Mouse (Mus musculus) thymus, postnatal 14 days (tissue): ENCODE measurements around the gene Zfp654.
A peak's percentile ranks its signal among the peaks of the same experiment; 100 is the strongest.

Experiments used
- DNase-seq: peaks from one replicate; pipeline ENCODE4 v3.0.0; 2021

The Zfp654 gene

DNA sequence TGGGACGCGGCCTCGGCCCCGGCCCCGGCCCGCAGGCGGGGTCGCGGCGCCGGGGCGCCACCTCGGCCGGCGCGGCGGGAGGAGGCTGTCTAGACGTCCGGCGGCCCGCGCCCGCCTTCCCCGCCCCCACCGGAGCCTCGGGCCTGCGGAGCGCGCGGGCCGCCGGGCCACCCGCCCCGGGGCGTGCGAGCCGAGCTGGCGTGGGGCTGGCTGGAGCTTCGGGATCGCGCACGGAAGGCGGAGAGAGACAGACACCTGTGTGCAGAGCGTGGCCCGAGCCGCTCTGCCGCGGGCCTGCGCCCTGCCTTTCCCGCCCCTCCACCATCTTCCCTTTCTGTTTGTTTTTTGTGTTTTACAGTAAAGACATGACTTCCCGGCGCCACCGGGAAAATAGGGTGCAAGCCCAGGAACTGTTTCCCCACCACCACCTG, 1.0 kb upstream of the Zfp654 start:
- peak; percentile 67 for DNase-seq

DNA sequence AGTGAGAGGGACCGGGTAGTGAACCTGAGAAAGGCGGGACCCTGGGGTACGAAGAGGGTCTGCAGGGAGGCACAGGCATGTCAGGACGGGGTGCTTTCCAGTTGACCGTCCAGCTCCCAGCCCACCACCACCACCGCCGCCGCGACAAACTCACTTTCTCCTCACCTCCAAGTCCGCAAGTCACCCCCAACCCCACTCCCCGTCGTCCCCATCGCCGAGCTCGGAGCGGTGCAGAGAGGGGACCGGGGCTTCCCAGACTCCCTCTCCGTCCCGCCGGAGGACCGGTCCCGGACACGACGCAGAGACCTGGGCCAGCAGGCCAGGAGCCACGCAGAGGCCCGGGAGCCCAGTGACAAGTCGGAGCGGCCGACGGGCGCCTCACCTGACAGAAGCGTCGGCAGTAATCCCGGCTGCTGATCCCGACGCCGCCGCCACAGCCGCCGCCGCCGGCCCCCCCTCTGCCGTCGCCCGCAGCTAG, 328 bp downstream of the Zfp654 start:
- no peak for DNase-seq

DNA sequence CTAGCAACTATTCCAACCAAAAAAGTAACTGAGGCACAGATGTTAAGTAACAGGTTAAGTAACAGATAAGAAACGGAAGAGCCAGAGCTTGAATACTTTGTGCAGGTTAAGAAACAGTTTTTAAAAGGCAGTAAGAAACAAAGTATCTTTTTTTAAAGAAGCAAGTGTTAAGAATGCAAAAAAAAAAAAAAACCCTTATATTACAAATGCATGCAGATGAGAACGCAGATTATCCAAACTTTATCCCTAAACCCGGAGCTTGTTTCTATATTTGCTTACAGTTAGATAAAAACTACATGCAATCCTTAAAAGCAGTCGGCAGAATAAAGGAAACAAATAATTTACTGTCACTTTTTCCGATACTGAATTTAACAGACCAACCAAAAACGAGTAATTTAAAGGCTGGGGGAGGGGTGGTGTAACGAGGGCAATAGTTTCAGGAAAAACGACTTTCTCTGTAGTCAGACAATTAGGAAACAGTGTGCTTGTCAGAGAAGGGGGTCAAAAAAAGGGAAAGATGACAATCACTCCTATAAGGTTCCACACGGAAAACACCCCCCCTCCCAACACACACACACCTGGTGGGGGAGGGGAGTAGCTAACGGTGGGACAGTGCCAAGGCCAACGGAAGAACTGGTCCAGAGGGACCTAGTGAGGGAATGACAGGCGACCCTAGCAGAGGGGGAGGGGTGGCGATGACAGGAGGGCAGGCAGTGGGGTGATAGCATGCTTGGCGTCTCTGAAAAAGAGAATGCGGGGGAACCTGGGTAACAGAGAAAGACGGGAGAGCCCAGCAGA, 966 bp downstream of the Zfp654 start:
- peak; percentile 68 for DNase-seq

DNA sequence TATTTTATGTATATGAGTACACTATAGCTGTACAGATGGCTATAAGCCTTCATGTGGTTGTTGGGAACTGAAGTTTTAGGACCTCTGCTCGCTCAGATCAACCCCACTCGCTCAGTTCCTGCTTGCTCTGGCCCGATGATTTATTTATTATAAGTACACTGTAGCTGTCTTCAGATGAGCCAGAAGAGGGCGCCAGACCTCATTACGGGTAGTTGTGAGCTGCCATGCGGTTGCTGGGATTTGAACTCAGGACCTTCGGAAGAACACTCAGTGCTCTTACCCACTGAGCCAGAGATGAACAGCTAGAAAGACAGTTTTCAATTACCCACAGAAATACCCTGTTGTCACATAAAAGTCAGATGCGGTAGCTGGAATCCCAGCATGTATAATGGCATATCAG, 5.5 kb downstream of the Zfp654 start:
- DNase-seq: peak; percentile 44

DNA sequence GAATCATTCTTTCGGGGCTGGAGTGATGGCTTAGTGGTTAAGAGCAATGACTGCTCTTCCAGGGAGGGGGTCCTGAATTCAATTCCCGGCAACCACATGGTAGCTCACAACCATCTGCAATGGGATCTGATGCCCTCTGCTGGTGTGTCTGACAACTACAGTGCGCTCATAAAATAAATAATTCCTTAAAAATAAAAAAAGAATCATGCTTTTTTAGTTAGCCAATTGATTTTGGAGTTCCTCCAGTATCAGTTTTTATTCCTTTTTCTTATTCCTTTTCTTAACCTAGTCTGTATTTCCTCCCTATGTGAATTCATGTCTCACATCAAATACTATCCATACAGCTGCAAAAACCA, 9.1 kb downstream of the Zfp654 start:
- no peak for DNase-seq

DNA sequence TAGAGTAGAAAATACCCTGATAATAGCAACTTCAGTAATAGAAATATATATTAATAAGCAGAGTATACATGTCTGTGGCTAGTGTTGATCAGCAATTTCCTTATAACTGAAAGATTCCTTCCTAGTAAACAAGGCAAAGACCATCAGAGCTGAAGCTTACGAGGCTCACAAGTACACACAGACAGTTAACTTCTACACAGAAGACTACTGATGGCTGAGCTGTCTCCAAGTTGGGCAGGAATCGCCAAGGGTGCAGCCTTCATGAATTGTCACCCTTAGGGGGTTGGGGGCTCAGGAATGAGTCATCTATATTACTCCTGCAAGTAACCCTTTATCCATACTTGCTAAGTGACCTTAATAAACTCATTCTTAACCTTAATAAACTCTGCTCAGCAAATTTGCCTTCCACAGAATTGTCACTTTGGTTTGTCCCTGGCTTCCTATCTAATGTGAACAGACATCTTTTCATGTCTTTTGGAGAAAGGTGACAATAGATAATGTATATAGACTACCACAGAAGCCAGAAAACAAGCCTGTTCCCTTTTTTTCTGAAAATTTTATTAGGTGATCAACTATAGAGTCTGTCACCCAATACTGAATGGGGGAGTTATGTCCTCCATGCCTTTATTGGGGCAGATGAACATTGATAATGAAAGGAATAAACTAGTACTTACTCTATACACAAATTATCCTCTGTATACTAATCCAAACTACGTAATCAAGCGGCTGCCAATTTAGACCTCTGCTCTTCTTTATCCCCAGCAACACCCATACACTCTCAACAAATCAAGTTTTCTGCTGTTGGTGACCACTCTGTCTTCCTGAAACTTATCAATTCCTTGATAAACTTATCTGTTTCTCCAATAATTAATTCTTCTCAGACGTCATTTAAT, 9.7 kb downstream of the Zfp654 start:
- no peak for DNase-seq

DNA sequence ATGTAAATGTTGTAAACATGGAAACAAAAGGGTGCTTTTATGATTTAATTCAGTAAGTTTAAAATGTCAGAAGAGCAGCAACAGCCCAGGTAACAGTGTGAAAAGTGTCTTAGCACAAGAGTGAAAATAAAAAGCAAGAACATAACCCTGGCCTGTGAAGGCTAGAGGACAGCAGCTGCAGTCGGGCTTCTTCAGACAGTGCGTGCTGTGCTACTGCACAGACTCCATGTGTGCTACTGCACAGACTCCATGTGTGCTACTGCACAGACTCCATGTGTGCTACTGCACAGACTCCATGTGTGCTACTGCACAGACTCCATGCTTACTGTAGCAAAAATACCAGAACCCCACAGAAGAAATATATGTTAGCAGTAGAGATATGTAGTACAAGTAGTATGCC, 14.7 kb downstream of the Zfp654 start:
- peak; percentile 9 for DNase-seq

DNA sequence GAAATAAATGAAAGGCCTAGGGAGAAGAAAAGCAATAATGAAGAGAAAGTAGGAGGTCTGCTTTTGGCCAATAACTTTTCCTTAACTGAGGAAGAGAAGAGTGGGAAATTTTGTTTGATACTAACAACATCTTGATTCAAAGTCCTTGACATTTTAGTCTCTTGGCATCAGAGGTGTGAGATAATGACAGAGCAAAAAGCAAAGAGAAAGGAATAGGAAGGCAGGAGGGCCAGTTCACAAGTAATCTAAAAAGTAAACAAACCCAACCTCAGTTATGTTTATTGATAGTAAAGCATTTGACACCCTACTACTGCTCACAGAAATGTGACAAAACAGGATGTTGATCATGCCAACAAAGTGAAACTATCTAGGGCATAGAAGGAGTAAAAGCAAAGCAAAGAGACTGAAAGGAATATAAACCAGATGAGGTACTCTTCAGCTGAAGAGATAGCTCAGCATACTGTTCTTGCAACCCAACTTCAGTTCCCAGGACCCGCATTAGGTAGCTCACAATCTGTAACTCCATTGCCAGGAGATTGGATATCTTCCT, 15.4 kb downstream of the Zfp654 start:
- no peak for DNase-seq

DNA sequence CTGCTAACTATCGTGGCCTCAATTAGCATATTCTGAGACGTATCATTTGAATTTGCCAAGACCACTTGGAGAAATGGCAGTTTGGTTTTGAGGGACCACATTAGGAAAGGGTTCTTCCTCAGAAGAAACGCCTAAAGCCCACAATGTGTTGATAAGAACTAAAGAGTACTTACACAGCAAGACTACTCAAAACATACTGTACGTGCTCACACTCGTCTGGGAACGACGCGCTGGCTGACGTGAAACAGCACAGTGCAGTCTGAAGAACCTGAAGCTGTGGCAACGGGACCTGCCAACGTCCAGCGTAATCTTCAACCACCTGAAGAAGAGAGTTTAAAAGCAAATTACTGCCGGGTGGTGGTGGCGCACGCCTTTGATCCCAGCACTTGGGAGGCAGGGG, 21.2 kb downstream of the Zfp654 start:
- DNase-seq: no peak

DNA sequence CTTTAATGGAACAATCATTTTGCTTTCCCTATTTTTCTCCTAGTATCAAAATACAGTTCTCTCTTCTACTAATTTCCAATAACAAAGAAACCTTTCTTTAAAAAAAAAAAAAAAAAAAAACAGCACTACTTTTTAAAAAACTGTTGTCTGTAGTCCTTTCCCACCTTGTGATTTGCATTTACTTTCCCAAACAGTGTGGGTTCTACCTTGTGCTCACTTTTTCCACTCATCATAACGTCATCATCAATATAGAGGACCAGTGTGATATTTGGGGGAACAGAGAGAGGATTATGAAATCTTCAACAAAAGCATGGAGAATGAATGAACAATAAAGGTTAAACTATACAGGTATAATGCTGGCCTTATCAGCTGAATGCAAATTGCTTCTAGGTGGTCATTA, 27.0 kb downstream of the Zfp654 start:
- no peak for DNase-seq

DNA sequence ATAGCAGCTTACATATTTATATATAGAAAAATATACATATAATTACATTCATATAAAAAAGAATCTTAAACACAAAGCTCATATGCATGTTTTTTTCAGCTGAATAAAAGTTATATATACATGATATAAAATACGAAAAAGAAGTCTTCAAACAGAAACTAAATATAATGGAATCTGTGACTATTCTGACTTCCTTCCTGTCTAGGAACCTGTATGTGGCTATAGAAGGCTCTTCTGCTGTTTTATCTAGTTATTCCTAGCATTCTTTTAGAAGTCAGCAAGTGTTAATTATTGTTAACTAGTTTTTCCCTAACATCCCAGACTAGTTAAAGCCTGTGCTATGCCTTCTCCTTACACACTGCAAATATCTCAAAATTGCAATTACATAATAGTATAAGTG, 27.6 kb downstream of the Zfp654 start:
- no peak for DNase-seq

DNA sequence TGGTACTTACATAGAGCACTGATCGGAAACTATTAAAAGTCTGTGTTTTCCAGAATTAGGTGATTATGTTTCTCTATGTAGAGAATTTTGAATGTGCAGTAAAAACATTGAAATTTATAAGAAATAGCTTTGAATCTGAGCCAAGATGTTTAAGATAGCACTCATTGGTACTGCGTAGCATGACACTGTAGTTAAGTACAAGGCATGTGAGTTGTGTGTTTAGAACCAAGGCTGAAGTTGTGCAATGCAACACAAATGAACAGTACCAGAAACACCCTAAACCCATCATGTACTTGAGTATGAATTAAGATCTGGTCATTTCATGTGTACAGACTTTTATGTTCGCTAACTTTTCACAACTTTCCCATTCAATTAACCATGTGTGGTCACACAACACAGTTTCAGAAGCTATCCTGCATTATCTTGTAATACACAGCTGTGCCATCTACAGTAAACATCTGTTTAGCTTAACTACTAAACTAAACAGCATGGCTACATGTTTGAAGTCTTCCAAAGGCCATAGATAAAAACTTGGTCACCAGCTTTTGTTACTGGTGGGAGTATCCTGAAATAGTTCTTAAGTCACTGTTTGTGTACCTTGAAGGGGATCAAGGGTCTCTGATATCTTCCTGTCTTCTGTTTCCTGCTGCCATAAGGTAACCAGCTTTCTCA, 34.2 kb downstream of the Zfp654 start:
- DNase-seq: no peak

DNA sequence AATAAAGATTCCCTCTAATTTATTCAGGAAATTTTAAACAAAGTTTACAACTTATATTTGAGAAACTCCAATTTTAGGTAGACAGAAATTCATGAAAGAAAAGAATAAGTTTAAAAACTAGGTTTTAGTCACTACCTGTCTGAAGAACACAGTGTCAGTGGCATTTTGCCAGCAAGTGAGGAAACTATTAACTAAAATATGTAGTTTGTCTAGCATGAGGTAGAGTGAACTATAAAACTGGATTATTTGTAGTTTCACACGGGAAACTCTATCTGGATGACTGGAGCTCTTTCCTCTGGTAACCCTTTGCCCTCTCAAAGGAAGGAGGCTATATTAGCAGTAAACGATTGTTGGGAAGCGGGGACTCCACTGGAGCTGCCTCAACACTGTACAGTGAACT, 48.4 kb downstream of the Zfp654 start:
- DNase-seq: no peak

DNA sequence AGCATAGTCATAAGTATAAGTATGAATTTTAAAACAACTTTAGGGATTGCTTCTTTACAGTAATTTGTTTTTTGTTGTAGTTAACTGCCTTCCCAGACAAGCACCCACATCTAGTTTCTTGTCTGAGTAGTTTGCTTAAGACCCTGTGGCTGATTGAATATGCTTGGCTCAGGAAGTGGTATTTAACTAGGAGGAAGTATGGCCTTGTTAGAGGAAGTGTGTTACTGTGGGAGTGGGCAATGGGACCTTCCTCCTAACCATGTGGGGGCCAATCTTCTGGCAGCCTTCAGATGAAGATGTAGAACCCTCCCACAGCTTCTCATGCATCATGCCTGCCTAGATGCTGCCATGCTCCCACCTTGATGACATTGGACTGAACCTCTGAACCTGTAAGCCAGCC, 49.8 kb downstream of the Zfp654 start:
- DNase-seq: no peak

DNA sequence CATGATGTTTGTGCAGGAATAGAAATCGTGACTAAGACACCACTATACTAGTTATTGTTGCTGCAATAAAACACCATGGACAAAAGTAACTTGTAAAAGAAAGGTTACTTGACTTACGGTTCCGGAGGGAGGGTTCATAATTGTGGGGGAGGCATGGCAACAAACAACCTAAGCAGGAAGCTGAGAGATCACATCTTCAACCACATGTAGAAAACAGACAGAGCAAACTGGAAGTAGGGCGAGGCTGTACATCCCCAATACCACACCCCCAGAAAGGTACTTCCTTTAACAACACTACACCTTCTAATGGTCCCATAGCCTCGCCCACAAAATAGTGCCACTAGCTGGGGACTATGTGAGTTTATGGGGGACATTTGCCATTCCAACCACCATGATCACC, 51.1 kb downstream of the Zfp654 start:
- no peak for DNase-seq

DNA sequence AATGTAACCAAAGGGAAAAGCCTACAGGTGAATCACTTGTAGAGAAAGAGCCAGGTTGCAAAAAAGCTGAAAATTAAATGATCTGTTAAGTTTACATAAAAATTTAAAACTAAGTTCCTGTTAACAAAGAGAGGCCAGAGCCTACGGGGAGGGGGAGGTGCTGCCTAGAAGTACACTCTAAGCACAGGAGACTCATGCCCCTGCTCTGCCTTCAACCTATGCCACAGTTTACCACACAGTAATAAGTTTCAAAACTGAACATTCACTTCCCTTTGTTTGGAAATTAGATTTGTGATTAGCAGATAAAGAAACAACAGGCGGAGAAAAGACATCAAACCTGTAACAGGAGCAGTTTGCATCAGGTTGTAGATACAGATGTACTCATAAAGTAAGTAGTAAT, 56.6 kb downstream of the Zfp654 start:
- DNase-seq: no peak

DNA sequence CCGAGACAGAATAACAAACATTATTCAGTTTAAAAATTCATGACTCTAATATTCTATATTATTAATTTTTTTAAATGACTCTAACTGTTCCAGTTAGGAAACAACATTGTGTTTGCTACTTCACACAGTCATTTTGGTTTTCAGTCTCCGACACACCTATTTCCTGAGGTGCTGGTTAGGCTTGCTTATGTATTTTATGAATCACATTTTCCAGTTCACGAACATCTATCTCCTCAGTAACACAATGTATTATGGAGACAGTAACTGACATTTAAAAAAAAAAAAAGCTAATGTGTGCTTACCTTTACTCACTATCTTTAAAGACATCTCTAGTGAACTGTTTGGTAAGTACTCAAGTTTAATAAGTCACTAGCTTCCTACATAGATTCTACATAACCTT, 61.7 kb downstream of the Zfp654 start:
- DNase-seq: no peak

DNA sequence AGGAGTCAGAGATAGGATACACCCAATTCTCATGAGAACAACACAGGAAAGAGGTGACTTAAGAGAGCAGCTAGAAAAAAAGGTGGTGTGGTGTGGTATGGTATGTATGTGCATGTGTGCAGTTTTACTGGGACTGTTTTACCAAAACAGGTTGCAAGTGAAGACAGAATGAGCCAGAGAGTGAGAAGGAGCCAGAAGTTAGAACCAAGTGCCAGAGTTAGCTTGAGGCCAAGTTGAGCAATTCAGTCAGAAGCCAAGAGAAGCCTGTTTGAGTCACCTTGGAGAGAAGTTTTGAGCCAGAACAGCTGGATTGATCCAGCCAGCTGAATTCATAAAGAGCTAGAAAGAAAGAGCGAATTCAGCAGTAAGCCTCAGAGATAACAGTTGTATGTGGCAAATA, 75.9 kb downstream of the Zfp654 start:
- DNase-seq: no peak

DNA sequence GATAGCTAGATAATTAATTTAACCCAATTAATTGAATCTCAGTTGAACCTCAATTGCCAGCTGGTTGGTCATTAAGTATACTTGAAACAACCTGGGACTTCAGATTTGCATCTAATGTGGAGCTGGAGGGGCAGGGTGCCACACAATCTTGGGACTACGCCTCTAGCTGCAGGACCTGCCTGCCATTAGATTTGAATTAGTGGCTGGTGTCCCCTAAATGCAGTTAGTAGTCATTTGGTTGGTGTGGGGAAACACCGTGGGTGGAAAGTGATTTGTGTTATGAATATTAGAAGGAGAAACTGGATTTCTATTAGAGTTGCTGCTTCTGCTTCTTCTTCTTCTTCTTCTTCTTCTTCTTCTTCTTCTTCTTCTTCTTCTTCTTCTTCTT, 80.0 kb downstream of the Zfp654 start:
- DNase-seq: no peak

DNA sequence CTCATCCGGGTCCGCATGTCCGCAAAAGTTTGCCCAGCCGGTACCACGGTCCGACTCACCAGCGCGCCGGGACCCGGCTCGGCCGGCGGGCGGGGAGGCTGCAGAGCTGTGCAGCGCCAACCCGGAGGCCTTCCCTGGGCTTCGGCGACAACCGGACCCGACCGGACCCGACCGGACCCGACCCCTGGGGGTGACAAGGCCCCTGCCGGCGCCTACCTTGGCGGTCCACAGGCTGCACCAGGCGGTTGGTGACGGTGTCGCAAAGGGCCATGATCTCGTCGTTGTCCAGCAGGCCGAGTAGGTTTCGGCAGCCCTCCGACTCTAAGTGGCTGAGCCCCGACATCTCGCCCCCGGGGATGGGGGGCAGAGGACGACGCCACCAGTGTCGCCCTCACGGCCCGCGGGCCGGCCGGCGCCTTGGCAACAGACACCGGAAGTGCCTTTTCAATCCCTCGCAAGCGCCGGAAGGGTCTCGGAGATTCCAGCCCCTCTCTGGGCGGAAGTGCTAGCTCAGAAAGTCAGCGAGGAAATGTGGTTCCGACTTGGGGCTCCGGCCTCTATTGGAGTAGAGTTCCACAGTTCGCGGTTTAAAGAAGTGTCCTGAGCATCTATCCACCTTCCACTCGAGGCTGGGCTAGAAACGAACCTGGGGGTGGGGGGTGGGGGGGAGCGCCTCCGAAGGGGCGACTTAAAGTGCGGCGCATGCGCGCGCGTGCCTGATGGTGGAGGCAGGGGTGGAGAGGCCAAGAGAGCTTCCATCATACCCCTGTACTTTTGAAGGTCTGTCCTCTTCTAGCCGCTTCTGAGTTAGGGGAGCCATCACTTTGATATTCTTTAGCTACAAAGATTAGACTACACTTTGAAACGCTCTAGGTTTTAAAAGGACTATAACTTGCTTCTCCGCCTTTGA, 80.7 kb downstream of the Zfp654 start, which contains the start of gene 4930453N24Rik:
Gene 4930453N24Rik, minus strand, starts transcription at position 641 of the 910 bp plus-strand sequence.
- peak; percentile 81 for DNase-seq

DNA sequence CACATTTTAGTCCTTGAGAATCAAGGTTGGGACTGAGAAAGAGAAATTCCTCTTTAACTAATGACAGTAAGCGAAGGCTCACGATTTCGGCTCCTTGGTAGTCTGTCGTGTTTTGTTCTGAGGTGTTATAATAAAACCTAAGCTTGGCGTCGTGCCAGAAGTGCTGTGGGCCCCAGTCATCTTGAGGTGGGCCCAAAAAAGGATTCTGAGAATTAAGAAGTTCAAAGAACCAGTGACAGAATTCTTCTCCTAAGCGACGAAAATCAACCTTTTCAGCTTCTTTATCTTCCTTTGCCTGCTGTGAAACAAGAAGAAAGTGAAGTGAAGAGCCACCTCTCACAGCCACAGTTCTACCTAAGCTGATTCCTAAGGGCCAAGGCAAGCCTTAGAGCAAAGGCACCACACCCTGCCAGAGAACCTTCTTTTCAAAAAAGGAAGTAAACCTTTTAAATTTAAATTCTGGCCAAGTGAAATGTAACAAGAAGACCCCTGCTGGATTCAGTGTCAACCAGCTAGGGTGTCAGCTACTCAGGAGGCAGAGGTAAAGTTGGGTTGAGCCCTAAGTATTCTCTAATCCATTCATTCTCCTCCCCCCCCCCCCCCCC, 84.7 kb downstream of the Zfp654 start:
- no peak for DNase-seq

DNA sequence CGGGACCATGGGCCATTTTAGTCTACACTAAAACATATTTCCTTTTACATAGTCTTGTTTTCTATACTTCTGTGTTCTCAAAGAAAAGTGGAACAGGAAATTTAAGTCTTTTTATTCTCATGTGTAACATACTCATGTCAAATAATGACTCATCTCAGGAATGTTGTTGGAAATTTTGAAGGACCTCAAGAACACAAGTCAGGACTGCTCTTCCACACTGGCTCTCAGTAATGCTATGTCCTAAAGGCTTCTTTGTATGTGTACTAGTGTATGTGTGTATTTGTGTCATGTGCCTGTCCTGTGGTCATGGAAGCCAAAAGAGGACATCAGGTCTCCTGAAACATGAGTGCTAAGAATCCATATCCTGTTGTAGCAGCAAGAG, 92.2 kb downstream of the Zfp654 start:
- DNase-seq: no peak
